Mouse (Mus musculus): ENCODE data around the gene Zfp955a.
"Not testable (repeated sequence)": the region's sequence is repeated elsewhere in the genome, so short reads cannot be mapped to it uniquely, and the experiment has no call there.

DNA sequence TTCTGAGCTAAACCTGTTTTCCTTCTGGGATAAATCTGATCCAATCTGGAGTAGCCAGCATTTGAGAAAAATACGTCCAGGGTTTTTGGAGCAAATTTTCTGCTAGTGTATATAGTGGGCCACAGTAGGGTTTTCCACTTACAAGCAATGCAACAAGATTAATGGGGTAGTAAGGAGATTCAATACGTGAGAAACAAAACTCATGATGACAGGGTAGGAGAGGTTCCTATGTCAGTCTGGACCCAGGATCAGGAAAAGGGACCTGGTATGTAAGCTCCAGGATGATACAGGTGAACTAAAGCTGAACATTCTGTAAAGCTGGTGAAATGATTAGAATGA lies 343 bp upstream of the Zfp955a start:
- TF ChIP-seq POLR2A (IDR thresholded peaks at IDR 0.05; ENCODE audit: borderline replicate concordance, extremely low read depth, insufficient read depth, insufficient read length, poor library complexity, severe bottlenecking); CTCF (IDR thresholded peaks at IDR 0.05; ENCODE audit: borderline replicate concordance, extremely low read depth, insufficient read depth, insufficient read length): not testable (repeated sequence)

Data from brain, embryonic 14.5 days (tissue).